In the genomic region with DNA sequence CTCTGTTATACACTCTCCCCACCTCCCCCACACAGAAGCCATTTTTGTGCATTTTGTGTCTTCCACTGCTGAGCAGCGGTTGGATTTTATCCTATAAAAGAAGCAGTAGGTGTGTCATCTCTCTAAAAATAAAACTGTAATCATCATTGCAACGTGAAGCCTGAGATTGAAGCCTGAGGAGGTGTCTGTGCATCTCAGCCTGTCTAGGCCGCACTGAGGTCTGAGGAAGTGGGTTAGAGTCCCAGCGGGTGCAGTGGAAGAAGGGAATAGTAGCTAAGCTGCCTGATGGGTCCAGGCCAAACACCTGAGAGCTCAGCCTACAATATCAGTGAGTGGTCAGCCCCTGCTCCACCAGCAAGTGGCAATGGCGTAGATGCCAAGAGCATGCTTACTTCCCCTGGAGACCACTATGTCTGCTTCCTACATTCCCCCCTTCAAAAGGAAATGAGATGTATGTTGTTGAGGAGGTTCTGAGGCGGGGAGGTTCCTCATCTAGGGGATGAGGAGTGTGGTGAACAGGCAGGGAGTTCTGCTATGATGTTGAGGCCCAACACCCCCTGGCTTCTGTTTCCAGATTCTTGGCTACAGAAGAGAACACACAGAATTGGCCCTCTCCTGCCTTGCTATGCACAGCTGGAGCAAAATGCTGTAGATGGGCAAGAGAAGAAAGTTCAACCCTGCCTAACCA, we compare ENCODE assay signal across 20 mouse cellular contexts. TPM values are rescaled to one million over a fixed set of nuclear protein-coding genes. Genes with fewer than 3 reads are reported as not detected.
DNase-seq lines count a peak whose midpoint lies in the region; ATAC-seq and TF ChIP-seq lines count a peak whose summit lies in the region.
"Had no signal": no experiment of that assay in that cellular context is flagged by ENCODE, and none has a peak within 500 bp of the region (broad histone marks: within the 10 kb centered on the region; RNA-seq: fewer than 3 reads in every experiment).

No protein-coding gene starts in this region.

- ATAC-seq in granulocyte monocyte progenitor cell, adult 5-6 weeks (replicated peaks; ENCODE audit: poor library complexity, severe bottlenecking): peak; percentile 53; the same call in 1 of the 2 replicates
- ATAC-seq in midbrain, embryonic 14.5 days (ENCODE audit: low FRiP score, low TSS enrichment): no peak
- ATAC-seq: forebrain, embryonic 15.5 days; intestine, embryonic 16.5 days had no signal

- no peaks in the 10 kb centered on the region for H3K9me3 ChIP-seq in midbrain, embryonic 14.5 days (ENCODE audit: control insufficient read depth, low read length)
- H3K9me3 ChIP-seq: forebrain, embryonic 15.5 days; hindbrain, embryonic 12.5 days; neural tube, embryonic 12.5 days had no signal

- no peak for TF ChIP-seq CTCF in olfactory bulb, adult 2 months (IDR thresholded peaks at IDR 0.05; ENCODE audit: insufficient read depth, low read depth, low read length)

- peaks cover 4% of the 10 kb centered on the region; the same call in 1 of the 2 replicates for H3K4me1 ChIP-seq in olfactory bulb, adult 2 months (ENCODE audit: control insufficient read depth, insufficient read depth, low read length)
- no peaks in the 10 kb centered on the region for H3K4me1 ChIP-seq in midbrain, embryonic 14.5 days (ENCODE audit: control insufficient read depth, insufficient read depth, low read length)
- H3K4me1 ChIP-seq: hindbrain, embryonic 12.5 days; neural tube, embryonic 12.5 days had no signal

- no peak overlapping the region for H3K9ac ChIP-seq in midbrain, embryonic 14.5 days (replicated peaks; ENCODE audit: low read length)
- H3K9ac ChIP-seq: forebrain, embryonic 15.5 days; hindbrain, embryonic 12.5 days; neural tube, embryonic 12.5 days had no signal

- intact Hi-C loops in left cerebral cortex, postnatal 4 days (cut with DNase I): no loop called here

- no peaks in the 10 kb centered on the region for H3K27me3 ChIP-seq in midbrain, embryonic 14.5 days (ENCODE audit: control insufficient read depth, insufficient read depth, low read length)
- H3K27me3 ChIP-seq: forebrain, embryonic 15.5 days; hindbrain, embryonic 12.5 days; neural tube, embryonic 12.5 days had no signal

- no peak for TF ChIP-seq POLR2A in olfactory bulb, adult 2 months (IDR thresholded peaks at IDR 0.05; ENCODE audit: insufficient read depth, low read depth, low read length)

- H3K4me3 ChIP-seq in olfactory bulb, adult 2 months (ENCODE audit: insufficient read depth, low read depth, low read length): no peak overlapping the region
- H3K4me3 ChIP-seq in midbrain, embryonic 14.5 days (replicated peaks; ENCODE audit: low read depth, low read length): no peak overlapping the region
- H3K4me3 ChIP-seq: forebrain, embryonic 15.5 days; hindbrain, embryonic 12.5 days; neural tube, embryonic 12.5 days had no signal

- WGBS in olfactory bulb, adult 2 months: 65% methylated on average over 6 of the region's 6 CpGs
- 87% methylated on average over 6 of the region's 6 CpGs for WGBS in midbrain, embryonic 14.5 days

- H3K27ac ChIP-seq in olfactory bulb, adult 2 months (ENCODE audit: insufficient read depth, low read depth, low read length): 0 out of 2 replicates have a peak overlapping the region, but pooled peaks have one; percentile 43
- no peak overlapping the region for H3K27ac ChIP-seq in midbrain, embryonic 14.5 days (replicated peaks; ENCODE audit: low read depth, low read length)
- H3K27ac ChIP-seq: forebrain, embryonic 15.5 days; hindbrain, embryonic 12.5 days; macrophage; neural tube, embryonic 12.5 days; stomach, postnatal 0 days had no signal

- H3K36me3 ChIP-seq in midbrain, embryonic 14.5 days (ENCODE audit: control insufficient read depth, insufficient read depth, low read length): no peaks in the 10 kb centered on the region
- H3K36me3 ChIP-seq: forebrain, embryonic 15.5 days; hindbrain, embryonic 12.5 days; neural tube, embryonic 12.5 days had no signal

- H3K4me2 ChIP-seq in midbrain, embryonic 14.5 days (ENCODE audit: low read length): no peak overlapping the region
- H3K4me2 ChIP-seq: forebrain, embryonic 15.5 days; hindbrain, embryonic 12.5 days; neural tube, embryonic 12.5 days had no signal

- DNase-seq in left cerebral cortex, adult 11 months (ENCODE audit: low spot score): peak; percentile 63
- no peak for DNase-seq in left cerebral cortex, postnatal 4 days
- peak; percentile 31 for DNase-seq in T-cell, adult 2 months (ENCODE audit: low spot score)
- DNase-seq in layer of hippocampus, postnatal 14 days (ENCODE audit: low spot score in 2 of 2): no peak
- DNase-seq in midbrain, embryonic 14.5 days: no peak
- no peak for DNase-seq in testis, postnatal 14 days (ENCODE audit: low spot score)
- DNase-seq: adrenal gland, postnatal 14 days; cerebellum, adult 9-10 months; gastrocnemius, postnatal 25 days; kidney, postnatal 36 days; liver; lung, adult 18-20 months had no signal

RNA-seq across cellular contexts. Expression of a gene that starts 7.6 kb away (rescaled TPM):
- 10 to 100 TPM; 60.6 to 65.7 TPM for total RNA-seq in left cerebral cortex, postnatal 4 days (2021)
- total RNA-seq in granulocyte monocyte progenitor cell, adult 5-6 weeks (2014; fragmentation: Nextera tagmentation): 36.7 and 43.4 TPM in 2 replicates
- total RNA-seq in granulocyte monocyte progenitor cell, adult 5-6 weeks (2017): 21.6 and 22.7 TPM in 2 replicates
- 230 TPM in 1 of 2 replicates, not detected in the other for polyA plus RNA-seq in olfactory bulb, adult 2 months (2012; ENCODE audit: insufficient read depth, insufficient read length, low replicate concordance, missing spikeins)
- 10 to 100 TPM; 79.2 to 89.4 TPM for total RNA-seq in layer of hippocampus, postnatal 14 days (2021)
- polyA plus RNA-seq in midbrain, embryonic 14.5 days (2014; fragmentation: Nextera tagmentation; extraction: Ambion mirVana): 32.5 and 35.7 TPM in 2 replicates

RNA-seq across cellular contexts. Expression of a gene that starts 25.8 kb away (rescaled TPM):
- total RNA-seq in left cerebral cortex, postnatal 4 days (2021): 1 to 10 TPM; 5.8 to 7.4 TPM
- 56.3 and 65.6 TPM in 2 replicates for total RNA-seq in granulocyte monocyte progenitor cell, adult 5-6 weeks (2014; fragmentation: Nextera tagmentation)
- total RNA-seq in granulocyte monocyte progenitor cell, adult 5-6 weeks (2017): 168 and 214 TPM in 2 replicates
- polyA plus RNA-seq in olfactory bulb, adult 2 months (2012; ENCODE audit: insufficient read depth, insufficient read length, low replicate concordance, missing spikeins): not detected in 2 replicates
- total RNA-seq in layer of hippocampus, postnatal 14 days (2021): 1 to 10 TPM; 5.8 to 7.5 TPM
- polyA plus RNA-seq in midbrain, embryonic 14.5 days (2014; fragmentation: Nextera tagmentation; extraction: Ambion mirVana): 12.8 and 16.4 TPM in 2 replicates

RNA-seq across cellular contexts. Expression of a gene that starts 25.9 kb away (rescaled TPM):
- 1 to 10 TPM in 1 of 2 experiments, under 1 TPM in 1; 0.68 to 1.7 TPM for total RNA-seq in left cerebral cortex, postnatal 4 days (2021)
- total RNA-seq in granulocyte monocyte progenitor cell, adult 5-6 weeks (2014; fragmentation: Nextera tagmentation): 0.58 and 0.97 TPM in 2 replicates
- total RNA-seq in granulocyte monocyte progenitor cell, adult 5-6 weeks (2017): 0.69 and 2.5 TPM in 2 replicates
- not detected in 2 replicates for polyA plus RNA-seq in olfactory bulb, adult 2 months (2012; ENCODE audit: insufficient read depth, insufficient read length, low replicate concordance, missing spikeins)
- under 1 TPM; 0.67 to 0.81 TPM for total RNA-seq in layer of hippocampus, postnatal 14 days (2021)
- 0.27 and 0.58 TPM in 2 replicates for polyA plus RNA-seq in midbrain, embryonic 14.5 days (2014; fragmentation: Nextera tagmentation; extraction: Ambion mirVana)
- polyA plus RNA-seq: macrophage had no signal

Comparison
In these comparisons a context has a peak if more than half of its experiments do, and no peak if none do; other contexts are left out.
1. DNase-seq: peak in left cerebral cortex, adult 11 months (single experiment) and T-cell, adult 2 months (single experiment); none in left cerebral cortex, postnatal 4 days (single experiment), layer of hippocampus, postnatal 14 days (0 of 2), midbrain, embryonic 14.5 days (single experiment) and testis, postnatal 14 days (single experiment).
2. RNA of a gene that starts 25.8 kb away (total RNA-seq): 56.3 to 214 TPM in granulocyte monocyte progenitor cell, adult 5-6 weeks; 5.8 to 7.5 TPM in layer of hippocampus, postnatal 14 days and 5.8 to 7.4 TPM in left cerebral cortex, postnatal 4 days; every median in the first group is over 4 times any median in the second.